Mouse (Mus musculus) kidney, embryonic 14.5 days (tissue): ENCODE measurements at regions not wholly inside any gene's neighbourhood (a gene's known extent, or its start where the extent isn't known, plus 50 kb on each side); places are given as distances from the start of the nearest gene placed in this dataset.

Experiments used
- ATAC-seq: fragments of 200-750 bp; cut with Nextera tagmentation; 2 replicates; pipeline ENCODE4 v1.8.0; 2017; ENCODE audit warnings: moderate number of reproducible peaks, mild to moderate bottlenecking, moderate TSS enrichment, moderate library complexity; ENCODE audit not compliant: low FRiP score, low TSS enrichment
- H3K27ac ChIP-seq: fragments of 300-500 bp; sonication (generic); 2 replicates; pipeline ENCODE4 v1.5.1; 2014; ENCODE audit warnings: low read depth, mild to moderate bottlenecking, low read length, moderate library complexity, mixed read lengths
- H3K27me3 ChIP-seq: fragments of 300-500 bp; sonication (generic); 2 replicates; pipeline ENCODE4 v1.6.1; 2014; ENCODE audit warnings: mild to moderate bottlenecking, low read length; ENCODE audit not compliant: control insufficient read depth, insufficient read depth
- H3K36me3 ChIP-seq: fragments of 300-500 bp; sonication (generic); 2 replicates; pipeline ENCODE4 v1.6.1; 2014; ENCODE audit warnings: low read length, mixed read lengths; ENCODE audit not compliant: control insufficient read depth, insufficient read depth
- H3K4me1 ChIP-seq: fragments of 300-500 bp; sonication (generic); 2 replicates; pipeline ENCODE4 v1.6.1; 2014; ENCODE audit warnings: low read length, mixed read lengths; ENCODE audit not compliant: control insufficient read depth, insufficient read depth
- H3K4me2 ChIP-seq: fragments of 300-500 bp; sonication (generic); replicated peaks from 2 replicates; pipeline ENCODE4 v1.6.1; 2014; ENCODE audit warnings: low read depth, mild to moderate bottlenecking, low read length
- H3K4me3 ChIP-seq: fragments of 300-500 bp; sonication (generic); 2 replicates; pipeline ENCODE4 v1.5.1; 2014; ENCODE audit warnings: mild to moderate bottlenecking, low read length
- H3K9ac ChIP-seq: fragments of 300-500 bp; sonication (generic); 2 replicates; pipeline ENCODE4 v1.6.1; 2014; ENCODE audit warnings: low read depth, mild to moderate bottlenecking, low read length, moderate library complexity
- H3K9me3 ChIP-seq: fragments of 300-500 bp; sonication (generic); 2 replicates; pipeline ENCODE4 v1.6.1; 2016; ENCODE audit warnings: low read length; ENCODE audit not compliant: control insufficient read depth
- WGBS: fragments of 180-500 bp; shearing (Covaris S2); extraction: QIAGEN DNeasy Blood & Tissue Kit; methylation state at CpG from one replicate; pipeline ENCODE4 v1.1.7; 2014; 5-methylcytosine and 5-hydroxymethylcytosine counted together

- no peaks in the 10 kb centered on the region for H3K36me3 ChIP-seq
- no peaks in the 10 kb centered on the region for H3K27me3 ChIP-seq
- H3K4me1 ChIP-seq, result no peaks in the 10 kb centered on the region
- H3K4me3 ChIP-seq, result no peak overlapping the region
- no peak overlapping the region for H3K9ac ChIP-seq
- no peak overlapping the region for H3K27ac ChIP-seq
- H3K4me2 ChIP-seq, result no peak overlapping the region
- no peak for ATAC-seq
- H3K9me3 ChIP-seq, result no peaks in the 10 kb centered on the region
- WGBS, result 91% methylated on average over 5 of the region's 5 CpGs
These were observed 530.4 kb upstream of the Tenm4 start for GRCm38 (mm10) chr7:95640683-95641082.

GRCm38 (mm10) chr7:95674319-95674718 is 496.7 kb upstream of the Tenm4 start:
- no peak overlapping the region for H3K4me2 ChIP-seq
- no peak overlapping the region for H3K9ac ChIP-seq
- 97% methylated on average over 1 of the region's 1 CpGs for WGBS
- H3K4me1 ChIP-seq, result no peaks in the 10 kb centered on the region
- no peak overlapping the region for H3K27ac ChIP-seq
- no peaks in the 10 kb centered on the region for H3K36me3 ChIP-seq
- H3K27me3 ChIP-seq, result no peaks in the 10 kb centered on the region
- H3K9me3 ChIP-seq, result no peaks in the 10 kb centered on the region
- H3K4me3 ChIP-seq, result no peak overlapping the region
- no peak for ATAC-seq

- H3K9ac ChIP-seq, result no peak overlapping the region
- WGBS, result 63% methylated on average over 3 of the region's 3 CpGs
- no peak overlapping the region for H3K4me2 ChIP-seq
- no peaks in the 10 kb centered on the region for H3K27me3 ChIP-seq
- no peak for ATAC-seq
- H3K4me1 ChIP-seq, result no peaks in the 10 kb centered on the region
- no peak overlapping the region for H3K4me3 ChIP-seq
- H3K36me3 ChIP-seq, result no peaks in the 10 kb centered on the region
- no peak overlapping the region for H3K27ac ChIP-seq
- no peaks in the 10 kb centered on the region for H3K9me3 ChIP-seq
These were observed 488.5 kb upstream of the Tenm4 start for GRCm38 (mm10) chr7:95682521-95682920.

- Histone ChIP-seq H3K9me3 (no peaks in the 10 kb centered on the region), H3K27me3 (no peaks in the 10 kb centered on the region), H3K4me3 (no peak overlapping the region), H3K4me1 (no peaks in the 10 kb centered on the region), H3K9ac (no peak overlapping the region), H3K4me2 (no peak overlapping the region), H3K36me3 (no peaks in the 10 kb centered on the region), H3K27ac (no peak overlapping the region)
- no peak for ATAC-seq
- WGBS, result 70% methylated on average over 3 of the region's 3 CpGs
These were observed 483.3 kb upstream of the Tenm4 start for GRCm38 (mm10) chr7:95687733-95688132.

- Histone ChIP-seq H3K36me3 (no peaks in the 10 kb centered on the region), H3K27ac (no peak overlapping the region), H3K4me3 (peak overlapping the region; percentile 26; the same call in 1 of the 2 replicates), H3K4me1 (no peaks in the 10 kb centered on the region), H3K27me3 (no peaks in the 10 kb centered on the region), H3K4me2 (peak overlapping the region; percentile 45), H3K9ac (peak overlapping the region; percentile 0; the same call in 1 of the 2 replicates), H3K9me3 (no peaks in the 10 kb centered on the region)
- WGBS, result 12% methylated on average over 16 of the region's 16 CpGs
- peak; percentile 32; the same call in 1 of the 2 replicates for ATAC-seq
These were observed 482.6 kb upstream of the Tenm4 start for GRCm38 (mm10) chr7:95688151-95689146.

- no peak; the same call in 1 of the 2 replicates for ATAC-seq
- Histone ChIP-seq H3K27me3 (no peaks in the 10 kb centered on the region), H3K4me3 (peak overlapping the region; percentile 26; the same call in 1 of the 2 replicates), H3K27ac (no peak overlapping the region), H3K4me2 (peak overlapping the region; percentile 45), H3K36me3 (no peaks in the 10 kb centered on the region), H3K9me3 (no peaks in the 10 kb centered on the region), H3K9ac (peak overlapping the region; percentile 0; the same call in 1 of the 2 replicates), H3K4me1 (no peaks in the 10 kb centered on the region)
- WGBS, result 35% methylated on average over 7 of the region's 7 CpGs
These were observed 481.7 kb upstream of the Tenm4 start for GRCm38 (mm10) chr7:95689161-95689833.

- Histone ChIP-seq H3K27me3 (no peaks in the 10 kb centered on the region), H3K4me3 (no peak overlapping the region), H3K9ac (no peak overlapping the region), H3K4me2 (no peak overlapping the region), H3K9me3 (no peaks in the 10 kb centered on the region), H3K27ac (no peak overlapping the region), H3K36me3 (no peaks in the 10 kb centered on the region), H3K4me1 (no peaks in the 10 kb centered on the region)
- no peak for ATAC-seq
- 67% methylated on average over 9 of the region's 9 CpGs for WGBS
These were observed 471.5 kb upstream of the Tenm4 start for GRCm38 (mm10) chr7:95699506-95699905.

- no peaks in the 10 kb centered on the region for H3K4me1 ChIP-seq
- no peak overlapping the region for H3K9ac ChIP-seq
- no peak overlapping the region for H3K4me3 ChIP-seq
- H3K9me3 ChIP-seq, result no peaks in the 10 kb centered on the region
- 84% methylated on average over 7 of the region's 7 CpGs for WGBS
- H3K36me3 ChIP-seq, result no peaks in the 10 kb centered on the region
- no peak overlapping the region for H3K4me2 ChIP-seq
- ATAC-seq, result no peak
- no peak overlapping the region for H3K27ac ChIP-seq
- no peaks in the 10 kb centered on the region for H3K27me3 ChIP-seq
These were observed 461.0 kb upstream of the Tenm4 start for GRCm38 (mm10) chr7:95710088-95710487.

GRCm38 (mm10) chr7:95720083-95720482 is 451.0 kb upstream of the Tenm4 start:
- Histone ChIP-seq H3K36me3 (no peaks in the 10 kb centered on the region), H3K4me2 (no peak overlapping the region)

More at GRCm38 (mm10) chr7:95720083-95720482, 451.0 kb upstream of the Tenm4 start:
- H3K4me1 ChIP-seq, result no peaks in the 10 kb centered on the region
- H3K27ac ChIP-seq, result no peak overlapping the region
- H3K27me3 ChIP-seq, result no peaks in the 10 kb centered on the region
- no peak overlapping the region for H3K4me3 ChIP-seq
- H3K9me3 ChIP-seq, result no peaks in the 10 kb centered on the region
- H3K9ac ChIP-seq, result no peak overlapping the region
- no peak for ATAC-seq
